ENCODE assay signal across 11 mouse cellular contexts in the genomic region with DNA sequence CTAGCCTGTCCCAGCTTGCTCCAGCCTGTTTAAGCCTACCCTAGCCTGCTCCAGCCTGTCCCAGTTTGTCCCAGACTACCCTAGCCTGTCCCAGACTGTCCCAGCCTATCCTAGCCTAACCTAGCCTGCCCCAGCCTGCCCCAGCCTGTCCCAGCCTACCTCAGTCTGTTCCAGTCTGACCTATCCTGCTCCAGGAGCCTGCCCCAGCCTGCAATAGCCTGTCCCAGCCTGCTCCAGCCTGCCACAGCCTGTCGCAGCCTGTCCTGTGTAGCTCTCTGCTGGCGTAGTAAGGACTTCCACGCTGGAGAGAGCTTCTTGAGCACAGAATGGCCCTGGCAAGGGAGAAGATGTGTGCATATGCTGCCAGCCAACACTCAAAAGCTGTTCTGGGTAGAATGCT.
A peak's percentile ranks its signal among the peaks of the same experiment; 100 is the strongest.
DNase-seq lines count a peak whose midpoint lies in the region; ATAC-seq and TF ChIP-seq lines count a peak whose summit lies in the region.
"Had no signal": no experiment of that assay in that cellular context is flagged by ENCODE, and none has a peak within 500 bp of the region (broad histone marks: within the 10 kb centered on the region; RNA-seq: fewer than 3 reads in every experiment).

No protein-coding gene starts in this region.

- H3K27me3 ChIP-seq in kidney, postnatal 0 days (ENCODE audit: insufficient read depth, low read length), result no peaks in the 10 kb centered on the region
- H3K27me3 ChIP-seq in limb, embryonic 12.5 days, result no peaks in the 10 kb centered on the region

- DNase-seq in kidney, postnatal 0 days (ENCODE audit: low spot score), result no peak
- DNase-seq in kidney, adult 11 months, result no peak
- DNase-seq in ES-E14 (ENCODE audit: low read depth, low spot score), result no peak
- DNase-seq in brain, adult 2 months (ENCODE audit: low read depth, low spot score), result peak; percentile 37
- no peak for DNase-seq in ovary, postnatal 14 days (ENCODE audit: low spot score)
- no peak for DNase-seq in gastrocnemius, adult 2 months
- DNase-seq in right cerebral cortex, postnatal 14 days, result no peak
- DNase-seq: cerebellum, postnatal 36 days had no signal

- peak; percentile 75 for ATAC-seq in kidney, postnatal 0 days (replicated peaks; ENCODE audit: low FRiP score, low read depth)
- ATAC-seq in limb, embryonic 12.5 days (ENCODE audit: insufficient number of reproducible peaks, insufficient read depth, low FRiP score, low TSS enrichment, low read depth), result 0 out of 2 replicates have a peak, but pooled peaks have one; percentile 75

- H3K9ac ChIP-seq in kidney, postnatal 0 days (ENCODE audit: low read depth, low read length), result no peak overlapping the region
- H3K9ac ChIP-seq in ES-E14 (ENCODE audit: insufficient read depth, low read depth, low read length, poor library complexity, severe bottlenecking), result no peak overlapping the region
- H3K9ac ChIP-seq in limb, embryonic 12.5 days (replicated peaks), result no peak overlapping the region

- peaks cover 6% of the 10 kb centered on the region; the same call in 1 of the 2 replicates for H3K4me1 ChIP-seq in kidney, postnatal 0 days (replicated peaks; ENCODE audit: insufficient read depth, low read length)
- H3K4me1 ChIP-seq in ES-E14 (ENCODE audit: control insufficient read depth in 2 of 2, insufficient read depth in 2 of 2, low read length in 2 of 2, poor library complexity in 1 of 2), result 0 out of 4 replicates have a peak, but pooled peaks cover 0 to under 1% of the 10 kb centered on the region in 2 experiments
- 0 out of 2 replicates have a peak, but pooled peaks cover 4% of the 10 kb centered on the region for H3K4me1 ChIP-seq in limb, embryonic 12.5 days (replicated peaks)
- H3K4me1 ChIP-seq: megakaryocyte, embryonic 14.5 days had no signal

- H3K27ac ChIP-seq in kidney, postnatal 0 days, result no peak overlapping the region
- H3K27ac ChIP-seq in ES-E14 (ENCODE audit: insufficient read depth, low read depth, low read length, poor library complexity, severe bottlenecking), result peak overlapping the region; percentile 8; the same call in 1 of the 2 replicates
- no peak overlapping the region for H3K27ac ChIP-seq in limb, embryonic 12.5 days
- no peak overlapping the region for H3K27ac ChIP-seq in gastrocnemius, adult 2 months
- H3K27ac ChIP-seq: left cerebral cortex, adult 2 months had no signal

- WGBS in kidney, postnatal 0 days, result 69% methylated on average over 3 of the region's 3 CpGs
- 53% methylated on average over 3 of the region's 3 CpGs for WGBS in limb, embryonic 12.5 days

- intact Hi-C loops in gastrocnemius, adult 2 months (cut with DNase I), result no loop called here

- no peaks in the 10 kb centered on the region for H3K36me3 ChIP-seq in kidney, postnatal 0 days (ENCODE audit: insufficient read depth, low read length)
- no peaks in the 10 kb centered on the region for H3K36me3 ChIP-seq in ES-E14 (ENCODE audit: control insufficient read depth, insufficient read depth, low read length, poor library complexity, severe bottlenecking)
- no peaks in the 10 kb centered on the region for H3K36me3 ChIP-seq in limb, embryonic 12.5 days

- in situ Hi-C loops in ES-E14 (cut with MboI; ENCODE audit: low sequenced_read_pairs in 2 of 2, unreplicated experiment in 2 of 2), result no loop called here

- H3K4me2 ChIP-seq in kidney, postnatal 0 days (ENCODE audit: low read length), result no peak overlapping the region
- no peak overlapping the region for H3K4me2 ChIP-seq in limb, embryonic 12.5 days

- no peaks in the 10 kb centered on the region for H3K9me3 ChIP-seq in kidney, postnatal 0 days (replicated peaks; ENCODE audit: low read length)
- no peaks in the 10 kb centered on the region for H3K9me3 ChIP-seq in ES-E14 (ENCODE audit: control insufficient read depth, insufficient read depth, low read depth, low read length)
- 0 out of 2 replicates have a peak, but pooled peaks cover 3% of the 10 kb centered on the region for H3K9me3 ChIP-seq in limb, embryonic 12.5 days

- TF ChIP-seq CTCF in kidney, postnatal 0 days (IDR thresholded peaks at IDR 0.05; ENCODE audit: low read depth), result no peak
- TF ChIP-seq CTCF in gastrocnemius, adult 2 months (IDR thresholded peaks at IDR 0.05), result no peak

- H3K4me3 ChIP-seq in kidney, postnatal 0 days (replicated peaks; ENCODE audit: low read depth, low read length), result no peak overlapping the region
- no peak overlapping the region for H3K4me3 ChIP-seq in ES-E14 (ENCODE audit: insufficient read depth in 1 of 2, low read depth in 1 of 2, low read length in 2 of 2, poor library complexity in 1 of 2, severe bottlenecking in 1 of 2)
- H3K4me3 ChIP-seq in limb, embryonic 12.5 days (replicated peaks), result no peak overlapping the region
- H3K4me3 ChIP-seq in gastrocnemius, adult 2 months, result no peak overlapping the region
- H3K4me3 ChIP-seq: left cerebral cortex, adult 2 months; megakaryocyte, embryonic 14.5 days had no signal

TF ChIP-seq in ES-E14, 5 proteins besides CTCF, POLR2A, EP300 and RAD21:
- TF ChIP-seq ZNF384 (IDR thresholded peaks at IDR 0.05; ENCODE audit: low read depth, low read length) (no peak), ZC3H11A (IDR thresholded peaks at IDR 0.05; ENCODE audit: borderline replicate concordance, low read depth, low read length) (no peak), CHD2 (IDR thresholded peaks at IDR 0.05; ENCODE audit: low read depth, low read length) (no peak), HCFC1 (IDR thresholded peaks at IDR 0.05; ENCODE audit: borderline replicate concordance, insufficient read depth, low read length) (no peak), MAFK (IDR thresholded peaks at IDR 0.05; ENCODE audit: insufficient read depth, low read depth, low read length) (no peak)
